Mouse (Mus musculus) forelimb bud, embryonic 11.5 days (tissue): Measurements from ENCODE around the gene Atp5s.

ENCODE experiments used
- DNase-seq: peaks from one replicate; pipeline ENCODE4 v3.0.0-alpha.2; 2012; ENCODE audit warnings: low read depth, low spot score

Gene Atp5s

DNA sequence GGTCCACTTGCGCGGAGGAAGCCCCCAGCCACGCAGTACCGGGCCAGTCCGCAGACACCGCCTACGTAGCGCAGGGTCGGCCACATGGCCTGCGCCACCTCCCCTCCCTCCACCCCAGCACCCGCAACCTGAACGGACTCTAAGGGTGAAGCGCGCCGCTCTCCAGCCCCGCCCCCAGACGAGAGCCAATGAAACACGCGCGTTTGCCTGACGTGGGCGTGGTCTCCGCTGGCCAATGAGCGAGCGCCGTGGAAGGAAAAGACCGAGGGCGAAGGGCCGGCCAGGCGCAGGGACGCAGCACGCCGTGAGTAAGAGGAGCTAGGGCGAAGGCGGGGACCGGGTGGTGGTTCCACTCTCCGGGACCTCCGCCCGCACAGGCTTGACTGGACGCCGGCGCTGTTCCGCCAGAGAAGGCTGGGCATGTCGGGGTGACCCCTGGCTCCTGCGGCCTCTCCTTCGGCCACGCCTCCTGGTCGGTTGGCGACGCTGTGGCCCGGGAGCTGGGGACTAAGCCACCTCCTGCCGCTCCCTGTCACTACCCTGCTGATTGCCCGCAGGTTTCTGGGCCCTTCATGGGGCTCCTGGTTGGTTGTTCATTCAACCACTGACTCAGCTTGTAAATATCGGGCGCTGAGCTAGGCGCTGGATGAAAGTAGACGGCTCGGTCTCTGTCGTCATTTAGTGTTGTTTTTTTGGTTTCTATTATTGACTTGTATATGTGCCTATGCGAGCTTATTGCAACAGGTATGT, at the start of gene Atp5s, which contains the start of gene L2hgdh:
Atp5s (plus strand) TSS at position 240 of the 750 bp plus-strand sequence.
L2hgdh (minus strand) TSS at position 163 of the 750 bp plus-strand sequence.
- peak; percentile 91 for DNase-seq

DNA sequence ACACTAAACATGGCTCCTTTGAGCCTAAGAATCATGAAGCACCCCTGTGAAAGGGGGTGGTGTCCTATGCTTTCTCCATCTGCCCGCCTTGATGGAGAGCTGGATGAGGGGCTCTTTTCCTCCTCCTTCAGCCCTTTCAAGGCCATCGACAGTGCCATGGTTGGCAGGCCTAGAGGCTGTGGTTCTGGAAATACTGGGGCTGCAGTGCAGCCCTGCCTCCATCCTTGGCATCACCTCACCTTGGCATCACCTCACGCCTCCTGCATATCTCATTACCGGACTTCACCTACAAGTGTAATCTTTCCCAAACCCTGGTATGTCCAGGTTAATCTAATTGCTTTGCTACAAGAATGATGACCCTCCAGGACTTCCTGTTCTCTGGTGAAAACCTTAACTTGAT, 48.6 kb upstream of the Atp5s start:
- DNase-seq, result no peak

DNA sequence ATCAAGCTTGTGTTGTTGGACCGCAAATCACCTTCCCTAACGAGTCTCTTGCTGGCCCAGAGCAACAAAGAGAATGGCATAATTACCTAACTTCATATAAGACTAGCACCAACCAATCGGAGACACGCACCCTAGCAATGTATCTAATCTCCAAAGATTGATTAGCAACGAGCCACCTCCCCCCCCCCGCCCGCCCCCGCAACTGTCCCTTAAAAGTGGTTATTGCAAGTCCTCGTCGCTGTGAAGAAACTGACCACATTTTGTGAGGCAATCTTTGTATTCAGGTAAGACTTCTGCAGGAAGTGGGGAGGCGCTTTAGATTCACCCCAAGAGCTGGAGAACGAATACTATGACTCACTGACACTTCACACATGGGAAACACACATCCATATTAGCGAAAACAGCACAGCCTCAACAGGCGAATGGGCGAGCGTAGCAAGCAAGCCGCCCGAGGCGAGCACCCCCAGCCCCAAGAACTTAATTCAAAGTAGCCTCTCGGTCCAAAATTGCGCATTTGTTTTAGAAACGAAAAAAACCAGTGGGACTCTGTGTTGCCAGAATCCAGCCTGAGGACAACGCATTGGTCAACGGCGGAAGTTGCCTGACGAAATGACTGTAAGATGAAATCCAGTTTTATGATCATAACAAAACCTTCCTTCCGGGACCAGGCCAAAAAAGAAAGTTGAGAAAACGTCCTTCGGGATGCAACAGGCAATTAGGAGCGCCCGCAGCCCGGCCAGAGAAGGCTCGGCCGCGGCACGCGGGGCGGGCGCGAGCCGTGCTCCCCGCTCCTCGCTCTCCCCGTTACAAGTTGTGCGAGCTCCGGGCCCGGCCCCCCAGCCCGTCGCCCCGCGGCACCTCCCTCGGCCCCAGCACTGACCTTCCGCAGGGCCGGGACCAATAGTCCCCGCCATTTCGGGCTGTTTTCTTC, 43.9 kb upstream of the Atp5s start:
- DNase-seq, result peak; percentile 57

DNA sequence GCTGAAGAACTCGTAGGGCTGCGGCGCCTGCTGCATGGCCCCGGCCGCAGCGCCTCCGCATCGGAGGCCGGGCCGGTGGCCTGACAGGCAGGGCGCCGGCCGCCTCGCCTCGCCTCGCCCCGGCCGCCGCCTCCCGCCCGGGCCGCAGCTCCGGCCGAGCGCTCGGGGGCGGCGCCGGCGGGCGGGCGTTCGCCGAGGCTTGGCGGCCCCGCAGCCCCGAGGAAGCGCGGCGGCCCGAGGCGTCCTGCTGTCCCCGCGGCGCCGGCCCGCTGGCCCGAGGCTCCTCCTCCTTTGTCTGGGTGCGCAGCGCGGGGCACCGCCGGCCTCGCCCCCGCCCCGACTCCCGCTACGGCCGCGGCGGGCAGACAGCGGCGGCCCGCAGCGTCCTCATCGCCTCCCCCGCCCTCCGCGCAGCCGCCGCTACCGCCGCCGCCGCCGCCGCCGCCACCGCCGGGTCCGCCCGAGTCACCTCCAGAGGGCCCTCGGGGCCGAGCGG, 43.1 kb upstream of the Atp5s start, which contains the start of gene Sos2:
Sos2 (minus strand) TSS at position 287 of the 496 bp plus-strand sequence.
- peak; percentile 17 for DNase-seq

DNA sequence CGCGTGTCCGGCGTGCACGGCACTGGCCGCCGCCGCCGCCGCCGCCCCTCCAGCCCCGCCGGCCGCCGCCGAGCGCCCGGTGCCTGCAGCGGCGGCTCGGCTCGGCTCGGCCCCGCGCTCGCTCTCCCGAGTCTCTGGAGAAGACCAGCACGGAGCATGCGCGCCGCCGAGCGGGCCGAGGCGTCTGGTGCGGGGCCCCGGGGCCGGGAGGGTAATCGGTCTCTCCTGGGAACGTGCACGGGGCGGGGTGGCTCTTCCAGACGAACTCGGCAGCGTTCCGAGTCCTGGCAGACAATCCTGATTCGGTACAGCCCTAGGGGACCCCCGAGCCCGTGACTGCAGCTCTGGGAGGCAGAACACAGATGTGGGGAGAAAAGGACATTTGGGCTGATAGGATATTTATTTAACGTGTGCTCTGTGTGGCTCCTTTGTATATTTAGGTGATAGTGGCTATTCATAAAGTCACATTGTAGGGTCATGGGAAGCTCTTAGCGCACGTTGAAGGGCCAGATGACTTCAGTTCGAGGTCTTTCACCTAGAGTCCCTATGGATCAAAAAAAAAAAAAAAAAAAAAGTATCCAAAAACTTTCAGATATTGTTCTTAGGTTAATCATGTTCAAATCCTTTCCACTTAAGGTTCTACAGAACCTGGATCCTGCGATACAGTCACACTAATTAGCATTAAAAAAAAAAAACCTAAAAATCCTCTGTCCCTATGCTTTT, 42.5 kb upstream of the Atp5s start:
- peak; percentile 64 for DNase-seq

DNA sequence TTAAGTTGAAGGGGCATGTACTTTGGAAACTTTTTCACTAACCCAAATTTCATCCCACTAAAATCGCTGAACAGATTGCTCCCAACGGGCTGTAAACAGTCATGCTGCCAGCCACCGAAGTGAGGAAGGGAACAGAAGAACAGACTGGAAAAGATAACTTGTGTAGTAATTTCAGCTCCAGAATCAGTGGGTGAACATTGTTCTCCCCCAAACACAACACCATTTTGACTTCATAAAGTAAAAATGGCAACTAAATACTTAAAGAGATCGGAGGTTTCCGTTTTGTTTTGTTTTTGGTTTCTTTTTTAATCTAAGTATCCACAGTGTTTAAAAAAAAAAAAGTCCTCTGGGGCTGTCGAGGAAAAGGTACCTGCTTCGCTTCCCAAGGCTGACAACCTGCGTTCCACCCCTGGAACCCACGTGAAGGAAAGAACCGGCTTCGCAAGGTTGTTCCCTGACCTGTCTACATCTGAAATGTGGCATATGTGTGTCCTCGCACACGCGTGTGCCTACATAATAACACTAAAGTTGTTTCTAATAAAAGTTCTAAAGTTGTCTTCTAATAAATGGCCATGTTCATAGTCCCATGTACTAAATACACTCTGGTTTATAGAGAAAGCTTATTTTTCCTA, 41.8 kb upstream of the Atp5s start:
- DNase-seq, result no peak

DNA sequence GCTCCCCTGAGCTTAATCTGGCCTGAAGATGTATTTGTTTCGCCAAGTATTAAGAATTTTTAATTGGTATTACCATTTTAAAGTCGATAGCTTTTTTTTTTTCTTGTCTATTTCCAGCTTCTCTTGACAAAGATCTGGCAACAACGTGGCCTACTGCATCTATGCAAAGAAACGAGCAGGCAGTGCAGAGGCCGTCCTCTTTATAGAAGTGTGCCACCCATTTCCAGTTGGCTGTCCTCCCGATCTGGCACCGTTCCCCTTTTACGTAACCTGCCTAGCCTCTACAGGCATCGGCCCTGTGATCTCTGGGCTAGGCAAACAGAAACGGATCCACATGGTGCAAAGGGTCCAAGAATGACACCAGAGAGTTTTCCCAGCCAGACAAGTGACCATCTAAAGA, 41.2 kb upstream of the Atp5s start:
- no peak for DNase-seq

DNA sequence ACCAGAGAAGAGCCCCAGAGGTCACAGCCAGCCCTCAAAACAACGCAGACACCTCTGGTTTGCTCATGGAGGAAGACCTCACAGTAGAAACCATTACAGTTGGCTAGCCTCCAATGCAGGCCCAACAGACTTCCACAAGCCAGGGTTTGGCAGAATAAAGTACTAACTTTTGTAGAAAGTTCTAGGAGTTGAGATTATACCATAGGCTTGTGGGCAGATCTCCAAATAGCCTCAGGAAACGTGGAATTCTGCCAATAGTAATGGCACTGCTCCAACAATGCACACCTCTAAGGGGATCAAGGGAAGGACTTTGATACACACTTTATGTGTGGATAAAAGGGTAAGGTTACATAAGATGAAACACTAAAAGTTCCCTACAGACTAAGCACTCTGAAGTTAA, 36.4 kb upstream of the Atp5s start:
- DNase-seq, result no peak

DNA sequence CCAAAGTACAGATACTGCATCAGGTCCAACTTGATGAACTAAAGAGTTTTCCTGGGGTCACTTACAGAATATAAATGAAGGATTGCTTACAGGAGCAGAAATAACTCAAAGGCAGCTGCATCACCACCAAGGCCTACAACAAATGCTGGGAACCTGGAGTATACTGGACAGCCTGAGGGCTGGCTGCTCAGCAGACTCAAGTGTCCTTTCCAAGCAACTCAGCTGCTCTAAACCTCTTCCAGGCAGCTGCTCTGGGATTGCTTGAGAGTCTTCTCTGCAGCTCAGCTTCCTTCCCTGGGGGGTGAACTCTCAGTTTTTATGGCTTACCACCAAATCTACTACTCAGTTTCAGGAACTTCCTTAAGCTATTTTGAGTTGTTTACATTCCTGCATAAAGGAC, 35.7 kb upstream of the Atp5s start:
- DNase-seq, result no peak

DNA sequence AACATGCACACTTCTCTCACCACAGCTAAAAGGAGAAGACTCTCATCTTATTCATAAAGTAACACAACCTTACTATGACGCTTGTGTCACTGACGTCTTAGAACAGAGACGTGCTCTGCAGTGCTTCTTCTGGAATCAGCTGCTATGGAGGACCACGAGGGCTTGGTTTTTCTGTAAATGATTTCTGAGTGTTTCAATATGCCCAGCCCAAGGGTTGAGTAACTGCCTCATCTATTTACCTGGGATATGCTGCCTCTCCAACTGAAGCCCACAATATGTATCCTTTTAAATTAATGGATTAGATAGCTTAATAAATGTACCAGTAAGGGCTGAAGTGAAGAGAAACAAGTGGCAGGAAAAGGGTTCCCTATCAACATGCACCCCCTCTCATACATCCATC, 34.0 kb upstream of the Atp5s start:
- DNase-seq, result no peak

DNA sequence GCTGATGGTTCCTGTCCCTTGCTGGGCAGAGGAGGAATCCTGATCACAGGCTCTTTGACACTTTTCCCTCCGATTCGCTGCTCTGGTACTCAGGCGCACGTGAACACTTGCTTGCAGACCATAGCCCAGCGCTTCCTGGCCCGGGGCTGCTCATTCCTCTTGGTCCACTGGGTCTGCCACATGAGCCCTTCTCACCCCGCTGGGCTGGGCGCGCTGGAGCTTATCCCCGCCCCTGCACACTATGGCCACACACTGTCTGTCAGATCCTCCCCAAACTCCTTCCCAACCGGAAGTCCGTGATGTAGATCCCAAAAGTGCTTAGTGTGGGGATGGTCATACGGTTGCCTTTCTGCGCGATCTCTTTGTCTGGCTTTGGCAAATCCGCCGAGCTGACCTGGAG, 31.3 kb upstream of the Atp5s start:
- DNase-seq, result no peak

DNA sequence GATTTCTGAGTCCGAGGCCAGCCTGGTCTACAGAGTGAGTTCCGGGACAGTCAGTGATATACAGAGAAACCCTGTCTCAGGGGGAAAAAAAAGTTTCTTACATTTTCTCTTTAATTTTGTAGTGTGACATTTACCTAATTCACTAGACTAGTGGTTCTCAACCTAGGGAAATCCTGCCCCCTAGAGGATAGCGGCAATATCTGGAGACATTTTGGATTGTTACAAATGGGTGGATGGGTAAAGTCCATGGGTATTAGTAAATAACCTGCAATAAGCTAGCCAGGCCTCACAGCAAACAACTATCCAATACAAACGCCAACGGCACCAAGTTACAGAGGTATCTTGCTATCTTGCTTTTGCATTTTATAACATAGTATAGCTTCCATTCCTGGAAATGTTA, 28.0 kb upstream of the Atp5s start:
- DNase-seq, result peak; percentile 28

DNA sequence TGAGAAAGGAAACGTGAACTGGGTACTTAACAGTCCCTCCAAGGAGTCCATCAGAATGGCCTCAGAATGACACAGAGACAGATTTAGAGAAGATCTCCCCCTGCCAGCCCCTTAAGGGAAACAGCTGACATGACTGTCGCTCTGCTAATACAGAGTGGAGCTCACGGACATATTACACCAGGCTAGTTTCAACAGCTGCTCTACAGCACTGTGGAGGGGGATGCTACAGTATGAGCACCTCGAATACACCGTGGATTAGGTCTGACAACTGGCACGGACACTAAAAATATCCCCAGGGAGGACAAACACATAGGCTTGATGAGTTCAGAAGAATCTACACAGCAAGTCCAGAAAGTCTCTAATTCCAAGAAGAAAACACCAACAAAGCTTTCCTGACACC, 26.4 kb upstream of the Atp5s start:
- no peak for DNase-seq

DNA sequence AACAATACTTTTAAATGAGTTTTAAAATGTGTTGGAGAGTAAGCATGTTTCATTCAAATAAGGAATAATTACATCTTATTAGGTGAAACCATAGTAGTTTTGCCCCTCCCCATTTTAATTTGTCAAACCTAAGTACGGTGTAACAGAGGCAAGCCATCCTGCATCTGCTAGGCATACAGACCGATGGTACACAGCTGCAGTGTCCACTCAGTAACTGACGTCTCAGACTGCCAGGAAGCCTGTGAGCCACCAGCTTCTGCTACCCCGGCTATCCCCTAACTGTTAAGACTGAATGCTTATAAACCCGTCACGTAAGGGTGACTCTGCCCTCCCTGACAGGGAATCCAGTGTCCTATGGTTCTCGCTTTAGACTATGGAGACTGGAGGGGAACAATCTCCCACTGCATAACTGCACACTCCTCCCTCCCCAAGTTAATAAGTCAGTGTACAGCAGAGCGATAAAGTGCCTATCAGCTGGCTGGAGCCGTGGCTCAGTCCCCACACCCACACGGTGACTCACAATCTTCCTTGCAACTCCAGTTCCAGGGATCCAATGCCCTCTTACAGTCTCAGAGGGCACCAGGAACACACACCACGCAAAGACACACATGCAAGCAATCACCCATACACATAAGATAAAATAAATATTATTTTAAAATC, 19.8 kb upstream of the Atp5s start:
- DNase-seq, result no peak

DNA sequence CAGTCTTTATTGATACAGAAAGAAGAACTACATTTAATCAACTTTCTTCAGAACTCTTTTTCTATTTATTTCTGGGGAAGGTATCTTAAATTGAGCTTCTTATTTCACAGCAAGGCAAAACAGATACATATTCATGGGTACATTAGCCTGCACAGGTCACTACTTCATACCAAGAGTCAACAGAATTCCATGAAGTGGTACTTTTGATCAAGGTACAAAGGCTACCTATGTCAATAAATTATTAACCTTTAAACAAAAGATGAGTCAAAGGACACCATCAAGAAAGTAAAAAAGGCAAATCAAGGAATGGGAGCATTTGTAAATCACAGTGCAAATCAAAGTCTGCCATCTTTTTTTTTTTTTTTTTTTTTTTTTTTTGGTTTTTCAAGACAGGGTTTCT, 11.1 kb upstream of the Atp5s start:
- DNase-seq, result no peak

DNA sequence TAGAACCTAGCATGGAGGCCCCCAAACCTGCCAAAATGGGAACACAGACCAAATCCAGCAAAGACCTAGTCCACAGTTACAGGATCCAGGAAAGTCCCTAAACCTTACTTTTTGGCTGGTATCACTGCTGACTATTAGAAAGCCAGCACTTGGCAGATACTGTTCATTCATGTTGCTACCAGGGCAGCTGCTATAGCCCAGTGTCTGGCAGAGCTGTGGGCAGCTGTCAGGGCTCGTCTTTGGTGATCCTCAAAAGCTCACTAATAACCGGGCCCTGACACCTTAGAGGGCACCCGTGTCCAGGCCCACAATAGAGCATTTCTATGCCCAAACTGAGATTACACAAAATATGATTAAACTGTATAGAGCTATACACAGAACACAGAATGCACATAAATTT, 1.9 kb upstream of the Atp5s start:
- DNase-seq, result no peak

DNA sequence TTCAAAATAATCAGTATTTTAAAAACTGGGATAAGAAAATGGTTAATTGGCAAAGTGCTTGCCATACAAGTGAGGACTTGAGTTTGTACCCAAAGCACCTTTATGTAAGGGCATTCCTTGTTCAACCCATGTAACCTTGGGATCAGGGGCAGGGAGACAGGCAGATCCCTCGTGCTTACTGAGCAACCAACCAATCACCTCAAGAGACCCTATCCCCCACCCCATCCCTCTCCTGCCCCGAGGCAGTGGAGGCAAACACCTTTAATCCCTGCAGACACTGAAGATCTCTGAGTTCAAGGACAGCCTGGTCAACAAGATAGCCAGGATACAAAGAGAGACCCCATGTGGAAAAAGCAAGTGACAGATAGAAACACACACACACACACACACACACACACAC, 1.4 kb upstream of the Atp5s start:
- no peak for DNase-seq

DNA sequence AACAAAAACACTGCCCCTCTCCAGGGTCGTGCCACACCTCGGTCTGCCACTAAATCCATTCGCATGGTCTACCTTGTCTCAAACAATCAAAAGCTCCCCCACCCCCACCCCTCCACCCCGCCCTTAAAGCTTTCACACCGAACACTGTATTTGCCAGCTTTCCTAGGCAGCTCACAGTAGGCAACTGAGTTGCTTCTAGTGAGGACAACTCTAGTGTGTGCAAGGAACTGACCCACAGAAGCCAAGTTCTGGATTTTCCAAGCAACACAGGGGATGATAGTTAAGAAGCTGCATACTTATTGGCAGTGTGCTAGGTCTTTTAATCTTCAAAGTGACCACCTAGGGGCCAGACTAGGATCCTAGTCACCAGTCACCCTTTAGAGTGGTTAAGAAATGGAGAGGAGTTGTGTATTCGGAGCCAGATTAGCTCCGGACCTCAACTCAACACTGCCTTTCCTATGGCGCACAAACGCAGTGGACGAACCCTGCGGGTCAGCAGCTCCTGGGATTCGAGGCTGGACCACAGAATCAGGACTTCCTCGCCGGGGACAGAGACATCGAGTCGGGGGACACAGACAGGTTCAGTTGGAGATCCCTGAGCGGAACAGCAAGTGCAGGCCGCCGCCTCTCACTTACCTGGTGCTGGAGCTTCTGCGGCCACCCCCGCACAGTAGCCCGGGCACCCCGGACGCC, 586 bp upstream of the Atp5s start:
- DNase-seq, result no peak

DNA sequence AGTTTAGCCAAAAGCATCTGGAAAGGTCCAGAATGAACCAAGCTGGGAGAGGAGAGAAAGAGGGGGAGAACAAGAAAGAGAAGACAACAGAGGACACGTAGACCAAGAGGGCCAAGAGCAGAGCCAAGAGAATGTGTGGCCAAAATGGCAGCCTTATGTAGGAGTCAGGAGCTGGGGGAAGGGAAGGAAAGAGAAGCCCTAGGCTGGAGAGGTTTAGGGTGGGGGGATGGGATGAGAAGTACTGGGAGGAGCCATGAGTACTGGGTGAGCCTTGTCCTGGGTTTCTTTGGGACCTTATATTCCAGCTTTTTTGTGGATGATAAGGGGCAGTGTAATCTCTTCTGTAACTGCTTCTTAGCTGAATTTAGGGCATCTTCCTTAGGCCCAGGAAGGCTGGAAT, 4.5 kb downstream of the Atp5s start:
- DNase-seq, result no peak

DNA sequence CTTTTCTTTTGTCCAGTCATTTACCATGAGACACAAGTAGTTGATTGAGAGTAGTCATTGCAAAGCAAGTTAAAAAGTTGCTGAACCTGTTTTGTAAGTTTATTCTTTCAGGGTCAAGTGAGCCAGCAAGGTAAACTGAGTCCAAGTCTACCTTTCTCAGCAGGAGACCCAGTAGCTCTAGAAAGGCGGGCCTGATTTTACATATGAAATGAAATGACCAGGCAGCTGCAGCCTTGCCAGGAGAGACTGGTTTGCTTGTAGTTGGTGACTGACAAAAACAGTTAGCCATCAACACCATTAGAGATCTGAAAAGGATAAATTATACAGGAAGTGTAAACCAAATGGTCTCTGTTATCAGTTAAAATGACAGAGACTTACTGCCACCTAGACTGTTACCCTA, 5.6 kb downstream of the Atp5s start:
- DNase-seq, result no peak
